Mouse (Mus musculus): ENCODE data around the gene Plekha7. TPM values are rescaled to one million over a fixed set of nuclear protein-coding genes. Genes with fewer than 3 reads are reported as not detected.

The Plekha7 gene
- total and polyA plus RNA-seq, 2 experiments: 2.3 to 2.9 TPM

- H3K27me3 ChIP-seq (ENCODE audit: control insufficient read depth, insufficient read depth, low read length): no peaks in the 10 kb centered on the region
- H3K9ac ChIP-seq (ENCODE audit: low read depth, low read length): no peak overlapping the region
- H3K4me3 ChIP-seq (ENCODE audit: insufficient read depth, low read depth, low read length): no peak overlapping the region
- H3K36me3 ChIP-seq (ENCODE audit: control insufficient read depth, insufficient read depth, low read length): no peaks in the 10 kb centered on the region
- TF ChIP-seq POLR2A (IDR thresholded peaks at IDR 0.05; ENCODE audit: extremely low read depth, insufficient read depth, low read length) (no peak), CTCF (IDR thresholded peaks at IDR 0.05; ENCODE audit: low read depth, low read length) (no peak)
- peak; percentile 45 for DNase-seq (ENCODE audit: extremely low read depth, low read depth, low spot score)
- H3K79me2 ChIP-seq (ENCODE audit: control insufficient read depth, insufficient read depth, low read length): peaks cover 3% of the 10 kb centered on the region; the same call in 1 of the 2 replicates
- 50% methylated on average over 5 of the region's 5 CpGs for WGBS
- no peak overlapping the region for H3K27ac ChIP-seq (replicated peaks; ENCODE audit: insufficient read depth, low read depth, low read length)
- peaks cover 4% of the 10 kb centered on the region for H3K4me1 ChIP-seq (ENCODE audit: control insufficient read depth, insufficient read depth, low read length)
Observed at GRCm38 (mm10) chr7:116255664-116256063, 52.5 kb downstream of the Plekha7 start.

- H3K9ac ChIP-seq (ENCODE audit: low read depth, low read length): no peak overlapping the region
- no peaks in the 10 kb centered on the region for H3K27me3 ChIP-seq (ENCODE audit: control insufficient read depth, insufficient read depth, low read length)
- H3K36me3 ChIP-seq (ENCODE audit: control insufficient read depth, insufficient read depth, low read length): no peaks in the 10 kb centered on the region
- no peak for DNase-seq (ENCODE audit: extremely low read depth, low read depth, low spot score)
- no peak overlapping the region for H3K27ac ChIP-seq (replicated peaks; ENCODE audit: insufficient read depth, low read depth, low read length)
- no peak for TF ChIP-seq POLR2A (IDR thresholded peaks at IDR 0.05; ENCODE audit: extremely low read depth, insufficient read depth, low read length)
- no peak for TF ChIP-seq CTCF (IDR thresholded peaks at IDR 0.05; ENCODE audit: low read depth, low read length)
- 94% methylated on average over 5 of the region's 5 CpGs for WGBS
- H3K79me2 ChIP-seq (ENCODE audit: control insufficient read depth, insufficient read depth, low read length): peaks cover 3% of the 10 kb centered on the region; the same call in 1 of the 2 replicates
- no peak overlapping the region for H3K4me3 ChIP-seq (ENCODE audit: insufficient read depth, low read depth, low read length)
- H3K4me1 ChIP-seq (ENCODE audit: control insufficient read depth, insufficient read depth, low read length): peaks cover 4% of the 10 kb centered on the region
Observed at GRCm38 (mm10) chr7:116254660-116255059, 53.5 kb downstream of the Plekha7 start.

GRCm38 (mm10) chr7:116252470-116252869 lies 55.7 kb downstream of the Plekha7 start:
- Histone ChIP-seq H3K9ac (ENCODE audit: low read depth, low read length) (no peak overlapping the region), H3K4me3 (ENCODE audit: insufficient read depth, low read depth, low read length) (no peak overlapping the region), H3K27me3 (ENCODE audit: control insufficient read depth, insufficient read depth, low read length) (no peaks in the 10 kb centered on the region), H3K4me1 (ENCODE audit: control insufficient read depth, insufficient read depth, low read length) (peaks cover 4% of the 10 kb centered on the region), H3K36me3 (ENCODE audit: control insufficient read depth, insufficient read depth, low read length) (no peaks in the 10 kb centered on the region), H3K27ac (replicated peaks; ENCODE audit: insufficient read depth, low read depth, low read length) (no peak overlapping the region), H3K79me2 (ENCODE audit: control insufficient read depth, insufficient read depth, low read length) (peaks cover 3% of the 10 kb centered on the region; the same call in 1 of the 2 replicates)
- no peak for DNase-seq (ENCODE audit: extremely low read depth, low read depth, low spot score)
- TF ChIP-seq CTCF (IDR thresholded peaks at IDR 0.05; ENCODE audit: low read depth, low read length) (no peak), POLR2A (IDR thresholded peaks at IDR 0.05; ENCODE audit: extremely low read depth, insufficient read depth, low read length) (no peak)
- 44% methylated on average over 4 of the region's 4 CpGs for WGBS

DNA sequence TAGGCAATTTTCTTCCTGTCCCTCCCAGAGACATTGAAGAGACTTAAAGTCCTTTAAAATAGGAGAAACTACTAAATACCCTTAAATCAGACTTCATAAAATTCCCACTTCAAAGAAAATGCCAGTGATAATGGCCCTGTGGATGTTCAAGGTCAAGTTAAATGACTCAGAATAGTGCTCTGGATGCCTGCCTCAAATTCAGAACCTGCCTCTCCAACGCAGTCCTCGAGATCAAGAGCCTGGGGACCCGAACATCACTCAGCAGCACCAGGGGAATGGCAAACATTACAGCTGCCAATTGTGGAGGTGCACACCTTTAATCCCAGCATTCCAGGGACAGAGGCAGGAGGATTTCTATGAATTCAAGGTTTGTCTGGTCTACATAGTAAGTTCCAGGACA lies 56.7 kb downstream of the Plekha7 start:
- H3K36me3 ChIP-seq (ENCODE audit: control insufficient read depth, insufficient read depth, low read length): no peaks in the 10 kb centered on the region
- DNase-seq (ENCODE audit: extremely low read depth, low read depth, low spot score): no peak
- no peak for TF ChIP-seq POLR2A (IDR thresholded peaks at IDR 0.05; ENCODE audit: extremely low read depth, insufficient read depth, low read length)
- no peak overlapping the region for H3K4me3 ChIP-seq (ENCODE audit: insufficient read depth, low read depth, low read length)
- H3K27me3 ChIP-seq (ENCODE audit: control insufficient read depth, insufficient read depth, low read length): no peaks in the 10 kb centered on the region
- H3K4me1 ChIP-seq (ENCODE audit: control insufficient read depth, insufficient read depth, low read length): peaks cover 4% of the 10 kb centered on the region
- 28% methylated on average over 3 of the region's 3 CpGs for whole genome bisulfite sequencing
- H3K27ac ChIP-seq (replicated peaks; ENCODE audit: insufficient read depth, low read depth, low read length): no peak overlapping the region
- H3K9ac ChIP-seq (ENCODE audit: low read depth, low read length): no peak overlapping the region
- peaks cover 3% of the 10 kb centered on the region; the same call in 1 of the 2 replicates for H3K79me2 ChIP-seq (ENCODE audit: control insufficient read depth, insufficient read depth, low read length)

DNA sequence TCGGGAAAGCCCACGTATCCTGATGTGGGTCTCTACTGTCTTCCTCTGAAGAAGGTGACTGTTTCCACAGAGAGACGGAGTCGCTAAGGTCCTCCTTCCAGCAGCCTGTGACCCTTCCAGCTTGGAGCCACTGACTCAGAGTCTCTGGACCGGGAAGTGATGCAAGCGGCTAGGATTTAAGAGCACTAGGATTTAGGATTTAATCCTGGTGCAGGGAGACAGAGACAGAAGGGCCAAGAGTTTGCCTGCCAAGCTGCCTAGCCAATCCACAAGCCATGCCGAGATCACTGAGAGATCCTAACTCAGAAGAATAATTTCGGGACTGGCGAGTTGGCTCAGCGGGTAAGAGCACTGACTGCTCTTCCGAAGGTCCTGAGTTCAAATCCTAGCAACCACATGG lies 59.6 kb downstream of the Plekha7 start:
- Histone ChIP-seq H3K4me1 (ENCODE audit: control insufficient read depth, insufficient read depth, low read length) (peaks cover 4% of the 10 kb centered on the region), H3K4me3 (ENCODE audit: insufficient read depth, low read depth, low read length) (no peak overlapping the region), H3K27ac (replicated peaks; ENCODE audit: insufficient read depth, low read depth, low read length) (no peak overlapping the region), H3K27me3 (ENCODE audit: control insufficient read depth, insufficient read depth, low read length) (no peaks in the 10 kb centered on the region), H3K79me2 (ENCODE audit: control insufficient read depth, insufficient read depth, low read length) (peaks cover 13% of the 10 kb centered on the region; the same call in 1 of the 2 replicates), H3K36me3 (ENCODE audit: control insufficient read depth, insufficient read depth, low read length) (no peaks in the 10 kb centered on the region), H3K9ac (ENCODE audit: low read depth, low read length) (no peak overlapping the region)
- DNase-seq (ENCODE audit: extremely low read depth, low read depth, low spot score): no peak
- 97% methylated on average over 11 of the region's 11 CpGs for WGBS
- TF ChIP-seq POLR2A (IDR thresholded peaks at IDR 0.05; ENCODE audit: extremely low read depth, insufficient read depth, low read length): no peak
- TF ChIP-seq CTCF (IDR thresholded peaks at IDR 0.05; ENCODE audit: low read depth, low read length): no peak

GRCm38 (mm10) chr7:116247377-116247729 lies 60.8 kb downstream of the Plekha7 start:
- Histone ChIP-seq H3K4me3 (ENCODE audit: insufficient read depth, low read depth, low read length) (no peak overlapping the region), H3K27me3 (ENCODE audit: control insufficient read depth, insufficient read depth, low read length) (no peaks in the 10 kb centered on the region), H3K36me3 (ENCODE audit: control insufficient read depth, insufficient read depth, low read length) (no peaks in the 10 kb centered on the region), H3K9ac (ENCODE audit: low read depth, low read length) (no peak overlapping the region), H3K79me2 (ENCODE audit: control insufficient read depth, insufficient read depth, low read length) (peaks cover 19% of the 10 kb centered on the region; the same call in 1 of the 2 replicates), H3K4me1 (ENCODE audit: control insufficient read depth, insufficient read depth, low read length) (peaks cover 1% of the 10 kb centered on the region), H3K27ac (replicated peaks; ENCODE audit: insufficient read depth, low read depth, low read length) (no peak overlapping the region)
- DNase-seq (ENCODE audit: extremely low read depth, low read depth, low spot score): no peak
- WGBS: 26% methylated on average over 7 of the region's 7 CpGs
- TF ChIP-seq POLR2A (IDR thresholded peaks at IDR 0.05; ENCODE audit: extremely low read depth, insufficient read depth, low read length): no peak
- peak; percentile 44; the same call in 1 of the 2 replicates for TF ChIP-seq CTCF (IDR thresholded peaks at IDR 0.05; ENCODE audit: low read depth, low read length)
